Mouse (Mus musculus) heart, adult 2 months (tissue): ENCODE measurements around the gene Plcb2. TPM values are rescaled to one million over a fixed set of nuclear protein-coding genes. Genes with fewer than 3 reads are reported as not detected.

Experiments used
- DNase-seq, 2 experiments: peaks; one replicate each; pipeline ENCODE4 v3.0.0; 2021
- H3K27ac ChIP-seq: fragments of 200-600 bp; 2 replicates; pipeline ENCODE4 v1.8.1; 2022
- H3K27me3 ChIP-seq: fragments of 200-500 bp; 2 replicates; pipeline ENCODE4 v1.6.1; 2012; ENCODE audit warnings: mild to moderate bottlenecking, low read length, inconsistent platforms, mixed read lengths; ENCODE audit not compliant: control insufficient read depth, insufficient read depth
- H3K36me3 ChIP-seq: fragments of 200-500 bp; 2 replicates; pipeline ENCODE4 v1.6.1; 2012; ENCODE audit warnings: low read length, inconsistent platforms; ENCODE audit not compliant: control insufficient read depth, insufficient read depth
- H3K4me1 ChIP-seq: fragments of 200-500 bp; 2 replicates; pipeline ENCODE4 v1.6.1; 2011; ENCODE audit warnings: low read length; ENCODE audit not compliant: control insufficient read depth, insufficient read depth
- H3K4me3 ChIP-seq: fragments of 200-600 bp; 2 replicates; pipeline ENCODE4 v1.8.1; 2022
- H3K79me2 ChIP-seq: fragments of 200-500 bp; replicated peaks from 2 replicates; pipeline ENCODE4 v1.6.1; 2012; ENCODE audit warnings: mild to moderate bottlenecking, inconsistent platforms, low read length, moderate library complexity, mixed read lengths; ENCODE audit not compliant: control insufficient read depth, insufficient read depth
- H3K9ac ChIP-seq: fragments of 200-500 bp; 2 replicates; pipeline ENCODE4 v1.6.1; 2012; ENCODE audit warnings: low read depth, mild to moderate bottlenecking, control low read depth, inconsistent platforms, low read length, mixed read lengths
- CTCF ChIP-seq: fragments of 200-600 bp; IDR thresholded peaks from 2 replicates; pipeline ENCODE4 v1.8.1; 2022; ENCODE audit warnings: antibody characterized with exemption, mild to moderate bottlenecking, moderate library complexity
- EP300 ChIP-seq: fragments of 200-500 bp; IDR thresholded peaks from 2 replicates; pipeline ENCODE4 v1.6.1; 2011; ENCODE audit warnings: low read depth, low read length, control low read depth; ENCODE audit not compliant: insufficient read depth
- POLR2A ChIP-seq: fragments of 200-500 bp; IDR thresholded peaks from 2 replicates; pipeline ENCODE4 v1.6.1; 2011; ENCODE audit warnings: mild to moderate bottlenecking, low read depth, low read length, control low read depth; ENCODE audit not compliant: insufficient read depth
- WGBS: fragments of 180-500 bp; shearing (Covaris S2); methylation state at CpG from one replicate; pipeline ENCODE4 v1.1.7; 2018; 5-methylcytosine and 5-hydroxymethylcytosine counted together
- intact Hi-C: fragments of 180-260 bp; cut with DNase I; formaldehyde crosslinking; loops from one replicate; pipeline ENCODE4 v1.15.1; 2025
- polyA plus RNA-seq: library from polyadenylated mRNA; depleted of rRNA; stranded (reverse); fragments of >200 nt; gene quantifications from 2 replicates; pipeline ENCODE4 v1.2.3, GENCODE M21; 2012
- total RNA-seq, 2 experiments: library from RNA; stranded (reverse); gene quantifications; 2 replicates each; pipeline ENCODE4 v1.2.3; 2021

Plcb2 gene
- total and polyA plus RNA-seq, 3 experiments: 2.4 to 2.6 (median 2.5) TPM

DNA sequence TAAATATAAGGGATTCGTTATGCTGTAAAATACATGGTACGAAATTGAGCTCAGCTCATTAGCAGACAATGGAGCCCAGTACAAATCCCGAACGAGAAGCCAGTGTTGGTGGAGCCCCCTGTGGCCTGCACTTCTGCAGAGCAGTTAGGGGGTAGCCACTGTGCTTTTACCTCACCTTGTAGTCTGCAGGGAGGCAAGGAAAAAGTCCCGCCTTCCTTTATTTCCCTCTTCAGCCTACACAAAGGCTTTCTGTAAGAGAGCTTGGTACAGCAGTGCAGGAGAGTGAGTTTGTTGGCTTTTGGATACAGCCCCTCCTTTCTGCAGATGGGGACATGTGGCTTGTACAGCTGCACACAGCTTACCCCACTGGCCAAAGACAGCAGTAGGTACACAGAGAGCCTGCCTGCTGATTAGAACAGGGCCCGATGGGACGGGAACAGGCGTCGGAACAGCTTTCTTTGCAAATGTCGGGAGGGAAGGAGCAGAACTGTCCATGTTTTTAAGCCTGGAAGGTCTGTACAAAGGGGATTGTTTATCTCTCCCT is 21.2 kb upstream of the Plcb2 start:
- Histone ChIP-seq H3K79me2 (no peaks in the 10 kb centered on the region), H3K9ac (no peak overlapping the region), H3K4me3 (no peak overlapping the region), H3K27ac (peak overlapping the region; percentile 77), H3K4me1 (peaks cover 19% of the 10 kb centered on the region), H3K36me3 (0 out of 2 replicates have a peak, but pooled peaks cover 2% of the 10 kb centered on the region), H3K27me3 (no peaks in the 10 kb centered on the region)
- 57% methylated on average over 10 of the region's 10 CpGs for WGBS
- TF ChIP-seq EP300: peak; percentile 81; the same call in 1 of the 2 replicates
- peak; percentile 47; the same call in 1 of the 2 replicates for TF ChIP-seq POLR2A
- TF ChIP-seq CTCF: peak; percentile 6; the same call in 1 of the 2 replicates
- intact Hi-C loops: loop anchor here (5.0 to 10.0 kb wide), 4 partner anchors 47 to 798 kb away; partner anchors contain the start of genes Ankrd63, Chp1, Exd1 and Ivd
- peak; percentile 25 to 58 for DNase-seq

DNA sequence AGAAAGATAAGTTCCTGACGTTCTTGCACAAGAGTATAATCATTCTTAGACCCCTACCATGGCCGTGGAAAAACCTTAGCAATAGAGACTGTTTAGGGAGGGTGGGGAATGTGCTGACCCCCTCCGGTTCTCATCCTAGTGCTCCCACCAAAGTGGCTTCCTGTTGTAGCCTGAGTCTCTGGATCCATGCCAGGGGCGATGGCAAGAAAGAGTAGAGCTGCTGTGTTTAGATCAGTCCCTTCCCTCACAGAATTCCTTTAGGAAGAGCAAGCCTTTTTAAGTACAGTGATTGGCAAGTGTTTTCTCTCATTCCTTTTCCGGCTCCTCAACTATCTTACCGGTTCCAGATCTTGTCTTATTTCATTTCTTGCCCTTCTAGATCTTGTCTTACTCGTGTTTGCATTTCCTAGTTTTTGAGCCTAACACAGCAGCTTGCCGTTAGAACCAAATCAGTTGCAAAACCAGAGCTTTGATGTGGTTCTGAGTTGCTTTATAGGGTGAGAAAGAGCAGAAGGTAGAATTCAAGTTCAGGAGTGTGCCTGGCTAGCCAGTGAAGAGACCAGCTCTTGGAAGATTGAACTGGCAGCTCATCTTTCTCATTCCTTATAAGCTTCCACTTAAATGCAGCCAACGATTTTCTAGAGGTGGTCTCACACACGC is 19.2 kb upstream of the Plcb2 start:
- peak overlapping the region; percentile 83 for H3K27ac ChIP-seq
- DNase-seq: peak in 1 of 2 experiments; percentile 55
- WGBS: 23% methylated on average over 10 of the region's 10 CpGs
- peak overlapping the region; percentile 90 for H3K4me3 ChIP-seq
- H3K27me3 ChIP-seq: no peaks in the 10 kb centered on the region
- H3K4me1 ChIP-seq: peaks cover 17% of the 10 kb centered on the region
- TF ChIP-seq CTCF: no peak
- H3K9ac ChIP-seq: peak overlapping the region; percentile 24
- intact Hi-C loops: loop anchor here (1.0 to 10.0 kb wide), 5 partner anchors 13 to 800 kb away; partner anchors contain the start of genes Ankrd63, Chp1, Exd1 and Ivd
- H3K79me2 ChIP-seq: no peaks in the 10 kb centered on the region
- 0 out of 2 replicates have a peak, but pooled peaks cover 2% of the 10 kb centered on the region for H3K36me3 ChIP-seq

DNA sequence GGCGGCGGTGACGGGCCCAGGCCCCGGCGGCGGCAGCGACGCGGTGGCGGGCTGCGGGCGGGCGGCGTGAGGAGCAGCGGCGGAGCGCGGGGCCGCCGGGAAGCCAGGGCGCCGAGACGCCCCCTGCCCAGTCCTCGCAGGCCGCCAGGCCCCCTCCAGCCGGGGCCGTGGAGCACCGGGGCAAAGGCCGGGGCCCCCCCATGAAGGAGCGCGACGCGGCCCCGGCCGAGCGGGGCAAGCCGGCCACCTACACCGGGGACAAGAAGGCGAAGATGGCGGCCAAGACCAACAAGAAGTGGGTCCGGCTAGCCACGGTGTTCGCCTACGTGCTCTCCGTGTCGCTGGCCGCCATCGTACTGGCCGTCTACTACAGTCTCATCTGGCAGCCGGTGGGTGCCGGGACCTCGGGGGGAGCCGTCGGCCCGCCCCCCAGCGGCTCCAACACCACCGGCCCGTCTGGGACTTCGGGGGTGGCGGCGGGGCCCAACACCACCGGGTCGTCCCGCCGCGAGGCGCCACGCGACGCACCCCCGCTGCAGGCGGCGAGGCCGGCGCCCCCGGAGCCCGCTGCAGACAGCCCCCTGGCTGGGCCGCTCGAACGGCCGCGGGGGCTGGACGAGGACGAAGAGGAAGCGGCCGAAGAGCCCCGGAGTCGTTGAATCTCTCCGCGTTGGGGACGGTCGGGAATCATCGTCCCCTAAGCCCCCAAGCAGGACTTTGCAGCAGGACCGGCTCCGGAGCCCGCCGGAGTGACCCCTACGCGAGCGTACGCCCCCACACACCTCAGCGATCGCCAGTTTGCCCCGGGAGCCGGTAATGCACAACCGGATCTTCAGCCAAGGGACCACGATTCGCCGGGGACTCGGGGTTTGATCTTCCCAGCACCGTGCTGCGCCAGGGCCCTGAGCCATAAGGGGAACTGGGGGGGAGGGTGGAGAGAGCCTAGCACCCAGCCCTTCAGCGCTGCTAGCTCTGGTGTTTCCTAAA is 18.0 kb upstream of the Plcb2 start:
- Histone ChIP-seq H3K36me3 (0 out of 2 replicates have a peak, but pooled peaks cover 2% of the 10 kb centered on the region), H3K27me3 (no peaks in the 10 kb centered on the region), H3K4me1 (peaks cover 13% of the 10 kb centered on the region), H3K4me3 (peak overlapping the region; percentile 90), H3K9ac (peak overlapping the region; percentile 79), H3K27ac (peak overlapping the region; percentile 83), H3K79me2 (no peaks in the 10 kb centered on the region)
- no peak for TF ChIP-seq POLR2A
- no peak for TF ChIP-seq EP300
- TF ChIP-seq CTCF: no peak
- 4% methylated on average over 113 of the region's 113 CpGs for WGBS
- peak; percentile 62 to 73 for DNase-seq
- intact Hi-C loops: loop anchor here (5.0 to 10.0 kb wide), 4 partner anchors 44 to 801 kb away; partner anchors contain the start of genes Ankrd63, Chp1, Exd1 and Ivd

DNA sequence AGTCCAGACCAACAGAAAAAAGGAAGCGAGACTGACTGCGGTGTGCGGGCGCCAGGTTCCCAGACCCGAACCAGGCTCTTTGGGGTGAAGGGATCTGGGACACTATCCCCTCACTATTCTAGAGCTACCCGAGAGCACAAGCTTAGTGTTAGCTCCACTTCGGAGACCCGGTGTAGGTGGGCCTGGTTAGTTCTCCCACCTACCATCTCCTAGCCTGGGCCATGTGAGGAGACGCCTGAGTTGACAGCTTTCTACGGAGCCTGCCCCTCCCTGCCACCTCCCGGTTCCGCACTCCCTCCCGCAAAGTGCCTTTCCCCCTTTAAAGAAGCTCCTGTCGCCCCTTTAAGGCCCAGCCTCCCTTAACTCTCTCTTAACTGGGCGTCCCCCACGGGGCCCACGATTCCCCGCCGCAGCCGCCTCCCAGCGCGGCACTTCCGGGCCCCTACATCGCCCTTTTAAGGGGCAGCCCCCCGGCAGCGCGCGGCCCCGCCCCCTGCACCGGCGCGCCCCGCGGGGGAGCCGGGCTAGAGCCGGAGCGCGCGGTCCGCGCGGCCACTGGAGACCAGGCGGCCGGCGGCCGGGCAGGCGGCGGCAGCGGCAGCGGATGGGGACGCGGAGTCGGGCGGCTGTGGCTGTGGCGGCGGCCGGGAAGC is 17.1 kb upstream of the Plcb2 start, which contains the start of gene Inafm2:
Gene Inafm2, plus strand, starts transcription at position 527 of the 653 bp plus-strand sequence.
- H3K27ac ChIP-seq: peak within 1 kb of the TSS; percentile 83
- 8% methylated on average over 57 of the region's 57 CpGs for WGBS
- no peak for TF ChIP-seq CTCF
- TF ChIP-seq EP300: no peak
- peak; percentile 31; the same call in 1 of the 2 replicates for TF ChIP-seq POLR2A
- H3K27me3 ChIP-seq: no peaks in the 10 kb centered on the region
- intact Hi-C loops: loop anchor here (5.0 to 10.0 kb wide), 4 partner anchors 43 to 802 kb away; partner anchors contain the start of genes Ankrd63, Chp1, Exd1 and Ivd
- H3K36me3 ChIP-seq: 0 out of 2 replicates have a peak, but pooled peaks cover 2% of the 10 kb centered on the region
- peak within 1 kb of the TSS; percentile 79 for H3K9ac ChIP-seq
- H3K4me1 ChIP-seq: peaks cover 10% of the 10 kb centered on the region
- peak; percentile 96 to 97 for DNase-seq
- no peaks in the 10 kb centered on the region for H3K79me2 ChIP-seq
- peak within 1 kb of the TSS; percentile 90 for H3K4me3 ChIP-seq

DNA sequence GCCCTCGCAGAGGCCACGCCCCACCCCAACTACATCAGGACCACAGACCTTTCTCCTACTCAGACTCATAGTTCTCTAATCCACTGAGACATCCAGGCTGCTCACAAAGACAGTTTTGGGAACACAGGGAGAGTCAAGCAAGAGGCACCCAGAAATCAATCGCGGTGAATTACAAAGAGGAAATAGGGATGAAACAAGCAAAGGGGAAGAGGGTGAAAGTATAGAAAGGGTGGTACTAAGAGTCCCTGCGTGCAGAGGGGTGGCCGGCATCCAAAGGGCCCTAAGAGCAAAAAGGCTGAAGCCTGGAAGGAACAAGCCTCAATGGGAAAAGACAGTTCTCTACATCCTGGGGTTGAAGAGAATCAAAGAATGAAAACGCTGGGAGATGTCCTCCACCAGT is 16.4 kb upstream of the Plcb2 start:
- TF ChIP-seq POLR2A: no peak
- TF ChIP-seq EP300: no peak
- no peak for TF ChIP-seq CTCF
- WGBS: 43% methylated on average over 7 of the region's 7 CpGs
- 0 out of 2 replicates have a peak, but pooled peaks cover 2% of the 10 kb centered on the region for H3K36me3 ChIP-seq
- H3K27me3 ChIP-seq: no peaks in the 10 kb centered on the region
- H3K4me1 ChIP-seq: peaks cover 9% of the 10 kb centered on the region
- intact Hi-C loops: loop anchor here (5.0 to 10.0 kb wide), 4 partner anchors 42 to 803 kb away; partner anchors contain the start of genes Ankrd63, Chp1, Exd1 and Ivd
- peak overlapping the region; percentile 90 for H3K4me3 ChIP-seq
- no peak overlapping the region for H3K9ac ChIP-seq
- no peaks in the 10 kb centered on the region for H3K79me2 ChIP-seq
- H3K27ac ChIP-seq: no peak overlapping the region
- DNase-seq: no peak
